Mouse (Mus musculus): ENCODE data around the gene Mcoln2. TPM values are rescaled to one million over a fixed set of nuclear protein-coding genes. Genes with fewer than 3 reads are reported as not detected.
A peak's percentile ranks its signal among the peaks of the same experiment; 100 is the strongest.

Mcoln2 gene
- polyA plus RNA-seq, 1 experiment from 2014 or later: 0.57 TPM

GRCm38 (mm10) chr3:146150058-146150400, 396 bp downstream of the Mcoln2 start:
- WGBS: under 1% methylated on average over 26 of the region's 26 CpGs
- no peak for ATAC-seq (ENCODE audit: extremely low read depth, insufficient number of reproducible peaks, low FRiP score, low TSS enrichment)
- Histone ChIP-seq H3K4me3 (peak overlapping the region; percentile 59), H3K4me1 (peaks cover 21% of the 10 kb centered on the region), H3K9me3 (no peaks in the 10 kb centered on the region), H3K27ac (replicated peaks) (no peak overlapping the region), H3K4me2 (peak overlapping the region; percentile 98), H3K27me3 (replicated peaks) (peaks cover 29% of the 10 kb centered on the region), H3K9ac (peak overlapping the region; percentile 79), H3K36me3 (no peaks in the 10 kb centered on the region)

DNA sequence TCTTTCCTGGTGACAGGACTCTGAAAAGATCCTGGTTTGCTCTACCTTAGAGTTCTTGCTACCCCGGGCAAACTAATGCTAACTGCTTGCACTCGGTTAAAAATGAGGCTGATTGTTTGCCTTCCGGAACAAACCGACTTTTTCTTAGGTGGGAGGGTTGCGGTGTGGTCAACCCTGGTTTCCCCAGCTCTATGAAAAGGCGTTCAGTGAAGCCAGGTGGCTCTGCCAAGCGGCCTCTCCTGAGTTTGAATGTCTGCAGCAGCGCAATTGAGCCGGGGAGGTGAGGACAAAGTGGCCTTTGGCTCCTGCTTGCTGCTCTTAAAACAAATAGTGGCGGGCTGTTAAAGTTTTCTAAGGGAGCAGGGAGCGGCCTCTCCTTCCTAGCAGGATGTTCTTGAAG, 927 bp downstream of the Mcoln2 start:
- WGBS: 36% methylated on average over 11 of the region's 11 CpGs
- Histone ChIP-seq H3K4me1 (peaks cover 21% of the 10 kb centered on the region), H3K9me3 (no peaks in the 10 kb centered on the region), H3K4me3 (peak overlapping the region; percentile 59), H3K36me3 (no peaks in the 10 kb centered on the region), H3K27me3 (replicated peaks) (peaks cover 29% of the 10 kb centered on the region), H3K4me2 (peak overlapping the region; percentile 98), H3K9ac (peak overlapping the region; percentile 79), H3K27ac (replicated peaks) (no peak overlapping the region)
- no peak for ATAC-seq (ENCODE audit: extremely low read depth, insufficient number of reproducible peaks, low FRiP score, low TSS enrichment)

GRCm38 (mm10) chr3:146151328-146151727, 1.7 kb downstream of the Mcoln2 start:
- H3K4me3 ChIP-seq: no peak overlapping the region
- peaks cover 21% of the 10 kb centered on the region for H3K4me1 ChIP-seq
- WGBS: 91% methylated on average over 10 of the region's 10 CpGs
- H3K36me3 ChIP-seq: no peaks in the 10 kb centered on the region
- H3K4me2 ChIP-seq: no peak overlapping the region
- H3K27ac ChIP-seq (replicated peaks): no peak overlapping the region
- peaks cover 29% of the 10 kb centered on the region for H3K27me3 ChIP-seq (replicated peaks)
- H3K9me3 ChIP-seq: no peaks in the 10 kb centered on the region
- no peak overlapping the region for H3K9ac ChIP-seq
- ATAC-seq (ENCODE audit: extremely low read depth, insufficient number of reproducible peaks, low FRiP score, low TSS enrichment): no peak

- H3K4me2 ChIP-seq: no peak overlapping the region
- no peak for ATAC-seq (ENCODE audit: extremely low read depth, insufficient number of reproducible peaks, low FRiP score, low TSS enrichment)
- 82% methylated on average over 8 of the region's 8 CpGs for WGBS
- H3K9ac ChIP-seq: no peak overlapping the region
- H3K27ac ChIP-seq (replicated peaks): no peak overlapping the region
- H3K36me3 ChIP-seq: no peaks in the 10 kb centered on the region
- H3K9me3 ChIP-seq: no peaks in the 10 kb centered on the region
- H3K4me1 ChIP-seq: peaks cover 24% of the 10 kb centered on the region
- H3K4me3 ChIP-seq: no peak overlapping the region
- peaks cover 29% of the 10 kb centered on the region for H3K27me3 ChIP-seq (replicated peaks)
Observed at GRCm38 (mm10) chr3:146151755-146152154, 2.1 kb downstream of the Mcoln2 start.

DNA sequence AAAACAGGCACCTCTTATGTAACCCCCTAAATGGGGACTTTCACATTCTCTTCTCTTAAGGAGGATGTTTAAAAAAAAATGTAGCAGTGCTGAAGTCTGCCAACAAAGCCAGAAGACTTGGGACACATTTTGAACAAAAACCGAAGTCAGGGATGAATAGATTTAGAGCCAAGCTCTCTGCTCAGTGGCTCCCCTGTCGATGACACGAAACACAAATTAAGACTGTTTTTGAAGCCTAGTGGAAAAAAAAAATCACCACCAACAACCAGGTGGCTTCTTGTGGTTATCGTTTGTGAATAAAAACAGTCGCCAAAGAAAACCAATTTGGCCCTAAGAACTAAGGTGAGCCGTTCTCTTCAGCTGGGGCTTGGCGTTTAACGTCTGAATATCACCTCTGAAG, 2.7 kb downstream of the Mcoln2 start:
- ATAC-seq (ENCODE audit: extremely low read depth, insufficient number of reproducible peaks, low FRiP score, low TSS enrichment): no peak
- peaks cover 24% of the 10 kb centered on the region for H3K4me1 ChIP-seq
- WGBS: 84% methylated on average over 8 of the region's 8 CpGs
- no peak overlapping the region for H3K4me3 ChIP-seq
- H3K9ac ChIP-seq: no peak overlapping the region
- H3K27ac ChIP-seq (replicated peaks): no peak overlapping the region
- peaks cover 29% of the 10 kb centered on the region for H3K27me3 ChIP-seq (replicated peaks)
- H3K36me3 ChIP-seq: no peaks in the 10 kb centered on the region
- no peak overlapping the region for H3K4me2 ChIP-seq
- H3K9me3 ChIP-seq: no peaks in the 10 kb centered on the region

GRCm38 (mm10) chr3:146152913-146153312, 3.3 kb downstream of the Mcoln2 start:
- Histone ChIP-seq H3K9me3 (no peaks in the 10 kb centered on the region), H3K36me3 (no peaks in the 10 kb centered on the region), H3K4me3 (no peak overlapping the region), H3K4me2 (no peak overlapping the region), H3K4me1 (peaks cover 24% of the 10 kb centered on the region), H3K27ac (replicated peaks) (no peak overlapping the region), H3K27me3 (replicated peaks) (peaks cover 29% of the 10 kb centered on the region), H3K9ac (no peak overlapping the region)
- ATAC-seq (ENCODE audit: extremely low read depth, insufficient number of reproducible peaks, low FRiP score, low TSS enrichment): no peak
- WGBS: 77% methylated on average over 2 of the region's 2 CpGs

DNA sequence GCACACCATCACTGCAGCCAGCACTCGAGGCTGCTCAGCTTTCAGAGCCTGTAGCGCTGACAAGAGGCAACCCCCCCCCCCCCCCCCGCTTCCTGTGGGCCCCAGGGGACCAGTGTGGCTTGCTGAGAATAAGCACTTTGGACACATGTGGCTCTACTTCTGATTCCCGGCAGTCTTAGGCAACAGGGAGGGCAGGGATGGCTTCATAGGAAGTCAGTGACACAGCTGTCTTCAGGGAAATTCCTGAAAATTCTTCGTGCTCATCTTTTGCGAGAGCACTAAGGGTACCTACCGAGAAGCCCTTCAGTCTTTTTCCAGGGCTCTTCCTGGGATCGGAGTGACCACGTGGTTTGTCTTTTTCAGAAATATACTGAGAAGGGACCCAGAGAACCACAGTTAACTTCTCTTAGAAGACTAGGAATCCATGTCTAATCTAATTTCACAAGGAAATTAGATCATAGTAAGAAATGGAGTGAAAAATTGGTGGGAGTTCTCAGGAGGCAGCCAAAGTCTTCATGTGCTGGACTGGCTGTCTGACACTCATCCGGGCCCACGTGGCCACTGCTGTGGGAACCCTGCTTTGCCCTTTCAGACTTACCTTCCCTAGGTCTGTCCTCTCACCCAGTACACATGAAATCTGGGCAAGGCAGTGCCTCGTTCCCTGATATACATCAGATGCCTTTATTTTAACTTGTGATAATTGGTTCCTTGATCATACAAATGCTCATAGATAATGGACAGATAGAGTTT, 4.4 kb downstream of the Mcoln2 start:
- WGBS: 30% methylated on average over 12 of the region's 12 CpGs
- ATAC-seq (ENCODE audit: extremely low read depth, insufficient number of reproducible peaks, low FRiP score, low TSS enrichment): no peak
- peaks cover 29% of the 10 kb centered on the region for H3K27me3 ChIP-seq (replicated peaks)
- no peak overlapping the region for H3K4me3 ChIP-seq
- peak overlapping the region; percentile 27; the same call in 1 of the 2 replicates for H3K4me2 ChIP-seq
- no peak overlapping the region for H3K27ac ChIP-seq (replicated peaks)
- no peaks in the 10 kb centered on the region for H3K36me3 ChIP-seq
- H3K9ac ChIP-seq: no peak overlapping the region
- H3K4me1 ChIP-seq: peaks cover 24% of the 10 kb centered on the region
- no peaks in the 10 kb centered on the region for H3K9me3 ChIP-seq

DNA sequence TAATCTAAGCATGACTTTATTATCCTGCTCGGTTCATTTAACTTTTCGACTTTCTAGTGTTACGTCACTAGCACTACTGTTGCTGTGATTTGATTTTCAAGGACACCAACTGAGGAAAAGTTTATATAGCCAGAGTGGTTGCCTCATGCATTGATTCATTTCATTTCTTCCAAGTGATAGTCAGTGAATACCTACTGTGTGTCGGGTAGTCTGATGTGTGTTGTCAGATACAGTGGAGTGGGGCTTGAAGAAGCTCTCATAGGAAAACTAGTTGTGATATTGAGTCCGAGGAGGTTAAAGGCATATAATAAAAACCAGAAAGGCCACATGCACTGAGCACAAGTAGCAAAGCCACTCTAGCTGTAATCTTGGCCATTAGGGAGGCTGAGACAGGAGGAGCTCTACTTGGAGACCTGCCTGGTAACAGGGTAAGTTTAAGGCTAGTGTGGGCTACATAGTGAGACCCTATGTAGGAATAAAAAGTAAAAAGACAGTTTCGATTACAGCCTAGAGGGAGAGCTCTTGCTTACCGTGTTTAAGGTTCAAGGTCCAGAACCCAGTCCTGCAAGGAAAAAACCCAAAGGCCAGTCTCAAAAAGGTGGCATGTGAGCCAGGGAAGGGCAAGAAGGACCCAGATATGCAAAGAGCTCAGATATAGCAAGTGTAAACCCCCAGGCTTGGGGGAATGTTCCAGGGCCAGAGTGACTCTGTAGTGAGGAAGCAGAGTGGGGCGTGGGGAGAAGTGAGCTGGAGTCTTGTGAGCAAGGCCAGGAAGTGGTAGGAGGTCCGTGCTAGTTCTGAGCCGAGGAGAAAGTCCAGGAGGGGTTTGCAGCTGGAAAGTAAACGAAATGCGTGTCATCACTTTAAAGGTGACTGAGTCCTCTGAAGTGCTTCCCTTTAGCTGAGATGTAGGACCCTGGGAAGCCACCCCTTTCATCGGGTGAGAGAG, 6.3 kb downstream of the Mcoln2 start:
- Histone ChIP-seq H3K4me3 (no peak overlapping the region), H3K4me1 (peaks cover 12% of the 10 kb centered on the region), H3K4me2 (no peak overlapping the region), H3K36me3 (no peaks in the 10 kb centered on the region), H3K27ac (replicated peaks) (no peak overlapping the region), H3K27me3 (replicated peaks) (peaks cover 18% of the 10 kb centered on the region), H3K9me3 (no peaks in the 10 kb centered on the region), H3K9ac (no peak overlapping the region)
- WGBS: 58% methylated on average over 13 of the region's 13 CpGs
- ATAC-seq (ENCODE audit: extremely low read depth, insufficient number of reproducible peaks, low FRiP score, low TSS enrichment): no peak

GRCm38 (mm10) chr3:146156811-146157210, 7.2 kb downstream of the Mcoln2 start:
- no peak overlapping the region for H3K4me2 ChIP-seq
- peaks cover 12% of the 10 kb centered on the region for H3K4me1 ChIP-seq
- no peak for ATAC-seq (ENCODE audit: extremely low read depth, insufficient number of reproducible peaks, low FRiP score, low TSS enrichment)
- H3K36me3 ChIP-seq: no peaks in the 10 kb centered on the region
- no peak overlapping the region for H3K4me3 ChIP-seq
- 65% methylated on average over 2 of the region's 2 CpGs for WGBS
- no peaks in the 10 kb centered on the region for H3K9me3 ChIP-seq
- H3K27ac ChIP-seq (replicated peaks): no peak overlapping the region
- H3K9ac ChIP-seq: no peak overlapping the region
- H3K27me3 ChIP-seq (replicated peaks): peaks cover 9% of the 10 kb centered on the region

DNA sequence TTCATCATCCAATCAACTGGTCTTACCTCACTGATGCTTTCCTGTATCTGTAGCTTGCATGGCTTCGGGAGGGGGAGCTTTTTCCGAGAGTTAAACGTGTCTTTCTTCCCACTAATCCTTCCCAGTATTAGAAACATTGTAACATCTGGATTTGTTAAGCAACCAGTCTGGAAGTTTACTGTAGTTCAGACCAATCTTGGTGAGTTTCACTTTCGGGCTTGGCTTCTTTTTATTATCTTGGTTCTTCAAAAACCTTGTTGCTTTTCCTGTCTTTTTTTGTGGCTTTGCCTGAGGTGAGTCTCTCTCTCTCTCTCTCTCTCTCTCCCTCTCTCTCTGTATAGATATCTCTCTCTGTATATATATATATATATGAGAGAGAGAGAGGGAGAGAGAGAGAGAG, 8.4 kb downstream of the Mcoln2 start:
- H3K9ac ChIP-seq: no peak overlapping the region
- peaks cover 1% of the 10 kb centered on the region; the same call in 1 of the 2 replicates for H3K27me3 ChIP-seq (replicated peaks)
- no peak for ATAC-seq (ENCODE audit: extremely low read depth, insufficient number of reproducible peaks, low FRiP score, low TSS enrichment)
- no peaks in the 10 kb centered on the region for H3K36me3 ChIP-seq
- 70% methylated on average over 4 of the region's 4 CpGs for WGBS
- H3K9me3 ChIP-seq: no peaks in the 10 kb centered on the region
- H3K4me1 ChIP-seq: peaks cover 12% of the 10 kb centered on the region
- no peak overlapping the region for H3K4me2 ChIP-seq
- no peak overlapping the region for H3K4me3 ChIP-seq
- H3K27ac ChIP-seq (replicated peaks): no peak overlapping the region

DNA sequence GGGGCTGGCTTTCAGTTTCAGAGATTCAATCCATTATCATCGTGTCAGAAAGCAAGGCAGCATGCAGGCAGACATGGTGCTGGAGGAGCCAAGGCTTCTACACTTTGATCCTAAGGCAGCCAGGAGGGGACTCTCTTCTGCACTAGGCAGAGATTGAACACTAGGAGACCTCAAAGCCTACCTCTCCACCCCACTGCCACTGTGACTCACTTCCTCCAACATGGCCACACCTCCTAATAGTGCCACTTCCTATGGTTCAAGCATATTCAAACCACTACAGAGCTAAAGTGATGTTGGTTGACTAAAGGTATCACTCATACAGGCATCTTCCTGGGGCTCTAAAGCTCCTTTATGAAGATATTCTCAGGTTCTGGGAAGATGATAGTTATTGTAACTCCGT, 9.7 kb downstream of the Mcoln2 start:
- Histone ChIP-seq H3K4me1 (peaks cover 3% of the 10 kb centered on the region; the same call in 1 of the 2 replicates), H3K9ac (no peak overlapping the region), H3K36me3 (no peaks in the 10 kb centered on the region), H3K27ac (replicated peaks) (no peak overlapping the region), H3K4me3 (no peak overlapping the region), H3K9me3 (no peaks in the 10 kb centered on the region), H3K27me3 (replicated peaks) (no peaks in the 10 kb centered on the region), H3K4me2 (no peak overlapping the region)
- no peak for ATAC-seq (ENCODE audit: extremely low read depth, insufficient number of reproducible peaks, low FRiP score, low TSS enrichment)
- 77% methylated on average over 2 of the region's 2 CpGs for WGBS
